Mouse (Mus musculus) thymus, adult 2 months (tissue): Measurements from ENCODE around the gene Wdr89.

Experiments used
- CTCF ChIP-seq: fragments of 200-500 bp; IDR thresholded peaks from 2 replicates; pipeline ENCODE4 v1.5.1; 2012; ENCODE audit warnings: mild to moderate bottlenecking, control low read depth, low read length, moderate library complexity, borderline replicate concordance; ENCODE audit not compliant: control insufficient read depth, poor library complexity, insufficient read depth; ENCODE audit errors: extremely low read depth
- POLR2A ChIP-seq: fragments of 200-500 bp; IDR thresholded peaks from 2 replicates; pipeline ENCODE4 v1.6.1; 2012; ENCODE audit warnings: mild to moderate bottlenecking, low read length, control low read depth, moderate library complexity; ENCODE audit not compliant: control insufficient read depth, poor library complexity, insufficient read depth; ENCODE audit errors: extremely low read depth

DNA sequence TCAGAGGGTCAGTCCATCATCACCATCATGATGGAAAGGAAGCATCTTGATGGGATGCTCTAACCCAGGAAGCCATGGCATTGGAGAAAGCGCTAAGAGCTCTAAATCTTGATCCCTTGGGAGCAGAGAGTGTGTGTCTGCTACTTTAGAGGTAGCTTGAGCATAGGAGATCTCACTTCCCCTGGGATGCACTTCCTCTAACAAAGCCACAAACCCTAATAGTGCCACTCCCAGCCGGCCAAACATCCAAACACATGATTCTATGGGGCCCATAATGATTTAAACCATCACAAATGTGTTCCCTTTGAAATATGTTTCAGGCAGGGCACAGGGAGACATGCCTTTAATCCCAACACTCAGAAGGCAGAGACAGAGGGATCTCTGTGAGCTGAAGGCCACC is 19.7 kb upstream of the Wdr89 start:
- TF ChIP-seq CTCF (no peak), POLR2A (no peak)
